Mouse (Mus musculus) macrophage (primary cell): ENCODE data around the gene Cd177. TPM values are rescaled to one million over a fixed set of nuclear protein-coding genes. Genes with fewer than 3 reads are reported as not detected.
"Not testable (repeated sequence)": the region's sequence is repeated elsewhere in the genome, so short reads cannot be mapped to it uniquely, and the experiment has no call there.

Source experiments
- H3K27ac ChIP-seq: fragments of 350-480 bp; formaldehyde crosslinking; 2 replicates; pipeline ENCODE4 v1.9.0; 2021
- H3K36me3 ChIP-seq: fragments of 350-480 bp; formaldehyde crosslinking; 2 replicates; pipeline ENCODE4 v1.9.0; 2021; ENCODE audit errors: inconsistent target
- H3K4me3 ChIP-seq: fragments of 350-480 bp; formaldehyde crosslinking; 2 replicates; pipeline ENCODE4 v1.9.0; 2021; ENCODE audit errors: inconsistent target
- H3K79me2 ChIP-seq: fragments of 350-480 bp; formaldehyde crosslinking; 2 replicates; pipeline ENCODE4 v1.9.0; 2021; ENCODE audit errors: inconsistent target
- WGBS: methylation state at CpG from one replicate; pipeline ENCODE4 v1.1.7; 2026; ENCODE audit warnings: inconsistent platforms; ENCODE audit not compliant: missing documents; 5-methylcytosine and 5-hydroxymethylcytosine counted together
- polyA plus RNA-seq: library from polyadenylated mRNA; stranded (reverse); fragments of 250-400 nt; gene quantifications from 3 replicates; pipeline ENCODE4 v1.2.4, GENCODE M21; 2018; ENCODE audit warnings: inconsistent platforms
- total RNA-seq, 78 experiments: library from RNA; depleted of rRNA; stranded (reverse); fragments of 250-400 nt; gene quantifications; 1 replicate in 9 of 78; 2 replicates in 24 of 78; 3 replicates in 43 of 78; 4 replicates in 2 of 78; pipeline ENCODE4 v1.2.4; 2018; ENCODE audit warnings: inconsistent platforms in 56 of 78

Cd177 gene
- total RNA-seq (2018; cell fraction: chromatin; rRNA removed), result not detected
- total RNA-seq (2018; cell fraction: cytosol; rRNA removed), result under 1 TPM in 21 of 26 experiments, not detected in 5; 0.04 to 0.44 (median 0.14) TPM
- total RNA-seq (2018; cell fraction: nucleus; rRNA removed), result under 1 TPM in 10 of 26 experiments, not detected in 16; 0.15 to 0.88 (median 0.27) TPM
- 0.22 to 0.49 TPM (median 0.33 TPM) in 3 replicates for polyA plus RNA-seq

- Histone ChIP-seq H3K4me3 (no peak within 1 kb of the TSS), H3K27ac (no peak within 1 kb of the TSS), H3K79me2 (no peaks in the 10 kb centered on the region), H3K36me3 (no peaks in the 10 kb centered on the region)
- 62% methylated on average over 6 of the region's 6 CpGs for WGBS
These were observed at the start of gene Cd177 for GRCm38 (mm10) chr7:24760211-24760610. Gene Cd177 (minus strand): TSS chr7:24760311.

GRCm38 (mm10) chr7:24809041-24809440 lies 48.9 kb upstream of the Cd177 start:
- Histone ChIP-seq H3K36me3 (no peaks in the 10 kb centered on the region), H3K79me2 (no peaks in the 10 kb centered on the region), H3K27ac (no peak overlapping the region), H3K4me3 (no peak overlapping the region)
- 93% methylated on average over 2 of the region's 2 CpGs for WGBS

GRCm38 (mm10) chr7:24804826-24805225 lies 44.7 kb upstream of the Cd177 start:
- no peak overlapping the region for H3K4me3 ChIP-seq
- no peak overlapping the region for H3K27ac ChIP-seq
- H3K36me3 ChIP-seq, result no peaks in the 10 kb centered on the region
- WGBS, result 87% methylated on average over 6 of the region's 6 CpGs
- no peaks in the 10 kb centered on the region for H3K79me2 ChIP-seq

GRCm38 (mm10) chr7:24802149-24802767 lies 42.1 kb upstream of the Cd177 start:
- H3K79me2 ChIP-seq, result no peaks in the 10 kb centered on the region
- no peak overlapping the region for H3K27ac ChIP-seq
- no peak overlapping the region for H3K4me3 ChIP-seq
- WGBS, result 13% methylated on average over 7 of the region's 7 CpGs
- H3K36me3 ChIP-seq, result no peaks in the 10 kb centered on the region

GRCm38 (mm10) chr7:24797918-24798317 lies 37.8 kb upstream of the Cd177 start:
- no peaks in the 10 kb centered on the region for H3K36me3 ChIP-seq
- no peak overlapping the region for H3K27ac ChIP-seq
- 91% methylated on average over 1 of the region's 1 CpGs for WGBS
- no peak overlapping the region for H3K4me3 ChIP-seq
- no peaks in the 10 kb centered on the region for H3K79me2 ChIP-seq

GRCm38 (mm10) chr7:24776918-24777317 lies 16.8 kb upstream of the Cd177 start, which contains the start of gene Ceacam10:
Gene Ceacam10 (plus strand): TSS chr7:24777206.
- not testable (repeated sequence) for H3K4me3 ChIP-seq, H3K27ac ChIP-seq, H3K36me3 ChIP-seq, H3K79me2 ChIP-seq
- 28% methylated on average over 4 of the region's 4 CpGs for WGBS

GRCm38 (mm10) chr7:24776145-24776544 lies 16.0 kb upstream of the Cd177 start:
- no peaks in the 10 kb centered on the region for H3K36me3 ChIP-seq
- WGBS, result 79% methylated on average over 2 of the region's 2 CpGs
- no peak overlapping the region for H3K4me3 ChIP-seq
- H3K27ac ChIP-seq, result no peak overlapping the region
- H3K79me2 ChIP-seq, result no peaks in the 10 kb centered on the region

GRCm38 (mm10) chr7:24773942-24774535 lies 13.9 kb upstream of the Cd177 start:
- Histone ChIP-seq H3K36me3 (no peaks in the 10 kb centered on the region), H3K27ac (no peak overlapping the region), H3K79me2 (no peaks in the 10 kb centered on the region), H3K4me3 (no peak overlapping the region)
- 61% methylated on average over 3 of the region's 3 CpGs for WGBS

- H3K36me3 ChIP-seq, result no peaks in the 10 kb centered on the region
- H3K79me2 ChIP-seq, result no peaks in the 10 kb centered on the region
- H3K27ac ChIP-seq, result no peak overlapping the region
- H3K4me3 ChIP-seq, result no peak overlapping the region
These were observed 11.2 kb upstream of the Cd177 start for GRCm38 (mm10) chr7:24771361-24771760.

GRCm38 (mm10) chr7:24762574-24762973 lies 2.5 kb upstream of the Cd177 start:
- H3K27ac ChIP-seq, result no peak overlapping the region
- WGBS, result 93% methylated on average over 8 of the region's 8 CpGs

GRCm38 (mm10) chr7:24761161-24761560 lies 1.1 kb upstream of the Cd177 start:
- H3K79me2 ChIP-seq, result no peaks in the 10 kb centered on the region
- no peak overlapping the region for H3K4me3 ChIP-seq
- H3K36me3 ChIP-seq, result no peaks in the 10 kb centered on the region
- H3K27ac ChIP-seq, result no peak overlapping the region
- 71% methylated on average over 6 of the region's 6 CpGs for WGBS

More at GRCm38 (mm10) chr7:24762574-24762973, 2.5 kb upstream of the Cd177 start:
- H3K4me3 ChIP-seq, result no peak overlapping the region
- H3K36me3 ChIP-seq, result no peaks in the 10 kb centered on the region
- H3K79me2 ChIP-seq, result no peaks in the 10 kb centered on the region

- 17% methylated on average over 1 of the region's 1 CpGs for WGBS
- Histone ChIP-seq H3K27ac (no peak overlapping the region), H3K36me3 (no peaks in the 10 kb centered on the region), H3K79me2 (no peaks in the 10 kb centered on the region), H3K4me3 (no peak overlapping the region)
These were observed 1.6 kb downstream of the Cd177 start for GRCm38 (mm10) chr7:24758520-24758919.

GRCm38 (mm10) chr7:24753476-24753875 lies 6.6 kb downstream of the Cd177 start:
- Histone ChIP-seq H3K79me2 (no peaks in the 10 kb centered on the region), H3K36me3 (no peaks in the 10 kb centered on the region), H3K4me3 (no peak overlapping the region), H3K27ac (no peak overlapping the region)
- 11% methylated on average over 5 of the region's 5 CpGs for WGBS

GRCm38 (mm10) chr7:24751610-24752009 lies 8.5 kb downstream of the Cd177 start:
- H3K27ac ChIP-seq, result no peak overlapping the region
- WGBS, result 100% methylated on average over 2 of the region's 2 CpGs
- no peaks in the 10 kb centered on the region for H3K36me3 ChIP-seq
- no peak overlapping the region for H3K4me3 ChIP-seq
- H3K79me2 ChIP-seq, result no peaks in the 10 kb centered on the region

- no peak overlapping the region for H3K27ac ChIP-seq
- 50% methylated on average over 4 of the region's 4 CpGs for WGBS
- no peaks in the 10 kb centered on the region for H3K79me2 ChIP-seq
- no peak overlapping the region for H3K4me3 ChIP-seq
- H3K36me3 ChIP-seq, result no peaks in the 10 kb centered on the region
These were observed 9.4 kb downstream of the Cd177 start for GRCm38 (mm10) chr7:24750695-24751094.
